Mouse (Mus musculus) thymus, adult 2 months (tissue): ENCODE results near the gene Vhl.

ENCODE experiments used
- CTCF ChIP-seq: fragments of 200-500 bp; IDR thresholded peaks from 2 replicates; pipeline ENCODE4 v1.5.1; 2012; ENCODE audit warnings: mild to moderate bottlenecking, control low read depth, low read length, moderate library complexity, borderline replicate concordance; ENCODE audit not compliant: control insufficient read depth, poor library complexity, insufficient read depth; ENCODE audit errors: extremely low read depth
- POLR2A ChIP-seq: fragments of 200-500 bp; IDR thresholded peaks from 2 replicates; pipeline ENCODE4 v1.6.1; 2012; ENCODE audit warnings: mild to moderate bottlenecking, low read length, control low read depth, moderate library complexity; ENCODE audit not compliant: control insufficient read depth, poor library complexity, insufficient read depth; ENCODE audit errors: extremely low read depth

DNA sequence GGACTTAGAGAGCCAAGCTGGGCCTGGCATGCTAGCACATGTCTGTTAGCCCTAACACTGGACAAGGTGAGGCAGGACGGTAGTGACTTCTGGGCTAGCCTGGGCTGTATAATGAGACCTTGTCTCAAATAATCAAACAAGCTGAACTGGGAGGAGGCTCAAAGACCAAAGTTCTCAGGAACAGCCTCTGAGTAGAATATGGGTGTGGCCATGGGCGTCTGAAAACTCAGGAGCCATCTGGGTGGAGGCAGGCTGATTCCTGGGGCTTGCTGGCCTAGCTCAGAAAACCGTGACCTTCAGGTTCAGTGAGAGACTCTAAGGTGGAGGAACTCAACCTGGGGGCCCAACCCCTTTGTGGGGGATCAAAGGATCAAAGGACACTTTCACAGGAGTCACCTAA is 27.9 kb downstream of the Vhl start:
- TF ChIP-seq POLR2A = no peak
- no peak for TF ChIP-seq CTCF
